Mouse (Mus musculus): ENCODE data around the gene Jund.

- TF ChIP-seq CTCF (IDR thresholded peaks at IDR 0.05; ENCODE audit: low read depth) (no peak), EP300 (IDR thresholded peaks at IDR 0.05; ENCODE audit: low read depth) (no peak)
Observed at GRCm38 (mm10) chr8:70701982-70702841, 3.5 kb downstream of the Jund start.
